Mouse (Mus musculus) cortical plate, adult 2 months (tissue): ENCODE measurements around the gene Lsmem1.

Experiments used
- CTCF ChIP-seq: fragments of 200-500 bp; IDR thresholded peaks from 2 replicates; pipeline ENCODE4 v1.5.1; 2011; ENCODE audit warnings: mild to moderate bottlenecking, control low read depth, low read length; ENCODE audit not compliant: insufficient read depth; ENCODE audit errors: extremely low read depth
- POLR2A ChIP-seq: fragments of 200-500 bp; IDR thresholded peaks from 2 replicates; pipeline ENCODE4 v1.6.1; 2011; ENCODE audit warnings: mild to moderate bottlenecking, low read length, control low read depth; ENCODE audit not compliant: insufficient read depth; ENCODE audit errors: extremely low read depth

GRCm38 (mm10) chr12:40154188-40154587, 45.1 kb downstream of the Lsmem1 start:
- TF ChIP-seq POLR2A (no peak), CTCF (no peak)
